Mouse (Mus musculus) megakaryocyte, embryonic 14.5 days (primary cell): ENCODE data around the gene Krt32.

ENCODE experiments used
- FLI1 ChIP-seq: IDR thresholded peaks from 2 replicates; pipeline ENCODE4 v1.6.1; 2012; ENCODE audit warnings: low read length, inconsistent platforms, mixed read lengths
- GATA1 ChIP-seq: IDR thresholded peaks from 3 replicates; pipeline ENCODE4 v1.6.1; 2012; ENCODE audit warnings: mixed read lengths, low read length, inconsistent platforms, borderline replicate concordance

DNA sequence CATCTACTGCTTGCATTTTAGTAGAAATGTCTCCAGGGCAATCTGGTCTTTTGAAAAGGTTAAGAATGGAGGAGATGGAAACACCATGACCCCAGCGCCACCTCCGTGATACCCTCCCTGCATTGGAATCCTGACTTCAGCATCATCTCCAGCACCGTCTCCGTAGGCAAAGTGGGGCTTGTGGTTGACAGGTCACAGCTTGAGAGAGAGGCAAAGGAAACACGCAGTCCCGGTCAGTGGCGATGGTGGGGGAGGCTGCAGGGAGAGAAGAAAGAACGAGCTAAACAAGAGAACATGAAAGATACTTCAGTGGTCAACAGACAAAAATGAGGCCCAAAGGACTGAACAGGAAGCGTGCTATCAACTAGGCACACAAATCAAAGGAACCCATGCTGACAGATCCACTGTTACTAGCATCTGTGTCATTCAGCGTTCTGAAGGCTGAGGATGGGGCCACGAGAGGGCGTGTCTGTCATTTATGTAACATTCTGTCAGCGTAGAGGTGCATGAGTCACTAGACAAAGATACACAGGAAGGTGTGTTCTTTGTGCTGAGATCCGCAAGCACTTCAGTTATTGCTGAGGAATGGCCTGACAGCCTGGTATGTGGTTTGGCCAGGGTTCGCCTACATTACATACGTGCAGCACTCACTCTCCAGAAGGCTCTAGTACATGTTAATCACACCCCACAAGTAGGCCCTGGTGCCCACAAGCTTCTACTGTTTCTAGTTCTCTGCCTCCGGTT lies 20.6 kb downstream of the Krt32 start:
- TF ChIP-seq GATA1 (no peak), FLI1 (no peak)
